Mouse (Mus musculus): Measurements from ENCODE around the gene Iqcd.

DNA sequence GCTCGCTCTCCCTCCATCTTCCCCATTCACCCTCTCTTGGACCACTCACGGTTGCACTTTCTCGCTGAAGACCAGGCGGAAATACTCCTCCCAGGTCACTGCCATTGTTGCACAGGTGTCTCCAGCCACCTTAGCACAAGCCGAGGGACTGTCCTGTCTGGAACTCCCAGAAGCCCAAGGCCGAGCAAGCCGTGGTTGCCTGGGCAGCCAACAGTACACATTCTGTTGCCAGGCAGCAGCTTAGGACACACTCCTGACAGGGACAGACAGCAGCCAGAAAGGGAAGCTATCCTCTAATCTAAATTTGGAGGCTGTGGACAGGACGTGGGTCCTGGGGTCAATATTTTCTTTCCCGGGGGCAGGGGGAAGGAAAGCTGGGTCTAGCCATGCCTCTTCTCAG is 45.3 kb downstream of the Iqcd start, which contains the start of gene Cfap73:
- TF ChIP-seq CTCF (IDR thresholded peaks at IDR 0.05; ENCODE audit: low read depth, low read length) (no peak), POLR2A (IDR thresholded peaks at IDR 0.05; ENCODE audit: extremely low read depth, insufficient read depth, low read length) (no peak)
